Mouse (Mus musculus) 416B (cell line): ENCODE results near the gene Fam118b.

ENCODE experiments used
- DNase-seq: peaks from one replicate; pipeline ENCODE4 v3.0.0; 2011; ENCODE audit warnings: low read depth

Fam118b gene

GRCm38 (mm10) chr9:35197625-35198024, 70.0 kb downstream of the Fam118b start:
- no peak for DNase-seq

- DNase-seq, result peak; percentile 44
Observed at GRCm38 (mm10) chr9:35194048-35194447, 73.6 kb downstream of the Fam118b start.

- no peak for DNase-seq
Observed at GRCm38 (mm10) chr9:35192983-35193542, 74.5 kb downstream of the Fam118b start.

GRCm38 (mm10) chr9:35188700-35189099, 78.9 kb downstream of the Fam118b start:
- no peak for DNase-seq

- DNase-seq, result no peak
Observed at GRCm38 (mm10) chr9:35187351-35187903, 80.2 kb downstream of the Fam118b start.

GRCm38 (mm10) chr9:35186430-35186829, 81.2 kb downstream of the Fam118b start:
- DNase-seq, result no peak

- DNase-seq, result no peak
Observed at GRCm38 (mm10) chr9:35183359-35183758, 84.2 kb downstream of the Fam118b start.

- peak; percentile 66 for DNase-seq
Observed at GRCm38 (mm10) chr9:35182832-35183231, 84.8 kb downstream of the Fam118b start.

GRCm38 (mm10) chr9:35176124-35176659, 91.4 kb downstream of the Fam118b start:
- DNase-seq, result no peak

- peak; percentile 95 for DNase-seq
Observed at GRCm38 (mm10) chr9:35175251-35176123, 92.1 kb downstream of the Fam118b start, which contains the start of gene Dcps. Gene Dcps (minus strand): TSS chr9:35176061.

GRCm38 (mm10) chr9:35173331-35173730, 94.3 kb downstream of the Fam118b start:
- peak; percentile 58 for DNase-seq

- no peak for DNase-seq
Observed at GRCm38 (mm10) chr9:35170071-35170470, 97.5 kb downstream of the Fam118b start.
